Mouse (Mus musculus) testis, adult 2 months (tissue): ENCODE results near the gene Mfsd5.

ENCODE experiments used
- CTCF ChIP-seq: fragments of 200-500 bp; IDR thresholded peaks from 2 replicates; pipeline ENCODE4 v1.5.1; 2012; ENCODE audit warnings: low read depth, mild to moderate bottlenecking, inconsistent platforms, low read length, moderate library complexity; ENCODE audit not compliant: control insufficient read depth, insufficient read depth, insufficient replicate concordance
- POLR2A ChIP-seq: fragments of 200-500 bp; IDR thresholded peaks from 2 replicates; pipeline ENCODE4 v1.6.1; 2012; ENCODE audit warnings: low read depth, mild to moderate bottlenecking, inconsistent platforms, low read length, moderate library complexity; ENCODE audit not compliant: control insufficient read depth

DNA sequence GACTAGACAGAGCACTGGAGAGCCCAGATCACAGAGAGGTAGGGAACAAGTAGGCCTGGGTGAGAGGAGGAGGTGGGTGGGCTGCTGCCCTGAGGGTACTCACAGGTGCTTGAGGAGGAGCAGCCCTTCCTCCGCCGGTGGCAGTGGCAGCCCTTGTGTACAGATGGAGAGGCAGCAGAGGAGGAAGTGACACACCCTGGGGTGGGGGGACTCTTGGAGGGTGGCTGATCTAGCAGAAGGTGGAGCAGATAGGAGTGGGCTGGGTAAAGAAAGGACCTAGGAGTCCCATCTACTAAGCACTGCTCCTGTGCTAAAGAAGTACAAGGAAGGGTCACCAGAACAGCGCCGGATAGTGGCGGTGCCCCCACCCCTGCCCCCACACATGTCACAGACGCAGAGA is 47.5 kb upstream of the Mfsd5 start, which contains the start of gene Itgb7:
- TF ChIP-seq CTCF = no peak
- TF ChIP-seq POLR2A = no peak
